23 mouse cellular contexts compared by ENCODE assay signal in the genomic region with DNA sequence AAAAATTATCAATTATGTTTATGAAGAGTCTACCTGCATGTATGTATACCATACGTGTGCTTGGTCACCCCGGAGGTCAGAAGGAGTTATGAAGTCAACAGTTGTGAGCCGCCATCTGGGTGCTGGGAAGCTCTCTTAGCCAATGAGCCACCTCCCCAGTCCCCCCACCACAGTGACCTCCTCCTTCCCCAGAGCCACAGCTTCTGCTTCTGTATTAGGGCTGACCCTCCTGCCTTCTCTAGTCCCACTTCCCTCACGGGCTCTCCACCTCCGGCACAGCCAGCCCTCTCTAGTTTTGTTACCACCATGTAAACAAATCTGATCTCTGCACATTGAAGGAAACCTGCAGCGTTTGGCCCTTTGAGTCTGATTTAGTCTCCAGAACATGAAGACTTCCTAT. TPM values are rescaled to one million over a fixed set of nuclear protein-coding genes. Genes with fewer than 3 reads are reported as not detected.
DNase-seq lines count a peak whose midpoint lies in the region; ATAC-seq and TF ChIP-seq lines count a peak whose summit lies in the region.
"Had no signal": no experiment of that assay in that cellular context is flagged by ENCODE, and none has a peak within 500 bp of the region (broad histone marks: within the 10 kb centered on the region; RNA-seq: fewer than 3 reads in every experiment).

No protein-coding gene starts in this region.

- no peak overlapping the region for H3K4me3 ChIP-seq in liver, embryonic 11.5 days (ENCODE audit: low read depth, low read length)
- no peak overlapping the region for H3K4me3 ChIP-seq in liver, embryonic 13.5 days (replicated peaks)
- no peak overlapping the region for H3K4me3 ChIP-seq in liver, postnatal 0 days (ENCODE audit: low read depth, low read length)
- H3K4me3 ChIP-seq in kidney, adult 2 months (ENCODE audit: insufficient read depth, low read depth, low read length) = no peak overlapping the region
- H3K4me3 ChIP-seq: embryonic facial prominence, embryonic 15.5 days; erythroblast, embryonic 14.5 days; forebrain, embryonic 10.5 days; heart, adult 2 months; heart, embryonic 15.5 days had no signal

- peaks cover 16% of the 10 kb centered on the region for H3K4me1 ChIP-seq in liver, embryonic 11.5 days (replicated peaks; ENCODE audit: control insufficient read depth, insufficient read depth, low read length)
- H3K4me1 ChIP-seq in liver, embryonic 13.5 days (replicated peaks) = peaks cover 54% of the 10 kb centered on the region
- H3K4me1 ChIP-seq in liver, postnatal 0 days (ENCODE audit: insufficient read depth) = peaks cover 22% of the 10 kb centered on the region
- peaks cover 6% of the 10 kb centered on the region; the same call in 1 of the 2 replicates for H3K4me1 ChIP-seq in kidney, adult 2 months (ENCODE audit: control insufficient read depth, insufficient read depth, low read length)

- no peaks in the 10 kb centered on the region for H3K9me3 ChIP-seq in liver, embryonic 11.5 days (ENCODE audit: control insufficient read depth, low read length)
- H3K9me3 ChIP-seq in liver, embryonic 13.5 days (replicated peaks) = no peaks in the 10 kb centered on the region
- H3K9me3 ChIP-seq in liver, postnatal 0 days (ENCODE audit: low read length) = no peaks in the 10 kb centered on the region
- H3K9me3 ChIP-seq: embryonic facial prominence, embryonic 15.5 days; forebrain, embryonic 10.5 days; heart, embryonic 15.5 days had no signal

- TF ChIP-seq CTCF in liver, postnatal 0 days (IDR thresholded peaks at IDR 0.05; ENCODE audit: low read depth) = no peak
- no peak for TF ChIP-seq CTCF in kidney, adult 2 months (conservative IDR thresholded peaks at IDR 0.05; ENCODE audit: insufficient read depth, insufficient read length, low read depth, low read length)

- no peaks in the 10 kb centered on the region for H3K36me3 ChIP-seq in liver, embryonic 11.5 days (ENCODE audit: control insufficient read depth, insufficient read depth, low read length)
- H3K36me3 ChIP-seq in liver, embryonic 13.5 days = no peaks in the 10 kb centered on the region
- no peaks in the 10 kb centered on the region for H3K36me3 ChIP-seq in liver, postnatal 0 days (replicated peaks; ENCODE audit: insufficient read depth, low read length)
- H3K36me3 ChIP-seq in kidney, adult 2 months (ENCODE audit: control insufficient read depth, insufficient read depth, low read length) = no peaks in the 10 kb centered on the region
- H3K36me3 ChIP-seq: embryonic facial prominence, embryonic 15.5 days; forebrain, embryonic 10.5 days; heart, embryonic 15.5 days had no signal

- no peak overlapping the region for H3K4me2 ChIP-seq in liver, embryonic 11.5 days
- no peak overlapping the region for H3K4me2 ChIP-seq in liver, embryonic 13.5 days
- H3K4me2 ChIP-seq in liver, postnatal 0 days (ENCODE audit: low read depth, low read length) = no peak overlapping the region
- H3K4me2 ChIP-seq: embryonic facial prominence, embryonic 15.5 days; heart, embryonic 11.5 days; heart, embryonic 15.5 days had no signal

- peak; percentile 23 for DNase-seq in liver
- DNase-seq in liver, embryonic 11.5 days (ENCODE audit: low spot score) = no peak
- DNase-seq in liver, embryonic 13.5 days = no peak
- no peak for DNase-seq in liver, postnatal 0 days
- no peak for DNase-seq in kidney, adult 2 months
- no peak for DNase-seq in neural tube, embryonic 10.5 days (ENCODE audit: extremely low spot score, low spot score)
- no peak for DNase-seq in adrenal gland, adult (ENCODE audit: inconsistent age in 2 of 2, low spot score in 1 of 2)
- DNase-seq: adrenal gland, adult 2 months; adrenal gland, postnatal 25 days; cerebellum, adult 2 months; cerebellum, postnatal 10 days; embryo, embryonic 11 days; gastrocnemius, postnatal 36 days; heart, adult 2 months had no signal

- TF ChIP-seq POLR2A in kidney, adult 2 months (IDR thresholded peaks at IDR 0.05; ENCODE audit: low read depth, low read length) = no peak

- H3K27me3 ChIP-seq in liver, embryonic 11.5 days (replicated peaks; ENCODE audit: control insufficient read depth, insufficient read depth, low read length) = no peaks in the 10 kb centered on the region
- H3K27me3 ChIP-seq in liver, embryonic 13.5 days = no peaks in the 10 kb centered on the region
- H3K27me3 ChIP-seq in liver, postnatal 0 days (ENCODE audit: insufficient read depth, low read length) = no peaks in the 10 kb centered on the region
- H3K27me3 ChIP-seq in kidney, adult 2 months (replicated peaks; ENCODE audit: control insufficient read depth, insufficient read depth, low read length) = no peaks in the 10 kb centered on the region
- H3K27me3 ChIP-seq: embryonic facial prominence, embryonic 15.5 days; heart, embryonic 15.5 days had no signal

- TF ChIP-seq EP300 in liver, postnatal 0 days (IDR thresholded peaks at IDR 0.05; ENCODE audit: low read depth) = no peak

- no peak overlapping the region for H3K27ac ChIP-seq in liver, embryonic 11.5 days (ENCODE audit: low read depth, low read length)
- peak overlapping the region; percentile 92 for H3K27ac ChIP-seq in liver, embryonic 13.5 days
- 0 out of 2 replicates have a peak overlapping the region, but pooled peaks have one; percentile 30 for H3K27ac ChIP-seq in liver, postnatal 0 days (ENCODE audit: low read depth)
- H3K27ac ChIP-seq in kidney, adult 2 months (ENCODE audit: insufficient read depth, low read depth, low read length) = no peak overlapping the region
- H3K27ac ChIP-seq: embryonic facial prominence, embryonic 15.5 days; forebrain, embryonic 10.5 days; heart, adult 2 months; heart, embryonic 15.5 days; hindbrain, postnatal 0 days had no signal

- ATAC-seq in liver, embryonic 11.5 days (replicated peaks; ENCODE audit: low FRiP score) = no peak
- ATAC-seq in liver, embryonic 13.5 days (ENCODE audit: low read depth) = no peak
- ATAC-seq in liver, postnatal 0 days = no peak
- peak; percentile 49; the same call in 1 of the 2 replicates for ATAC-seq in neutrophil, adult 5-6 weeks (ENCODE audit: extremely low read depth, insufficient number of reproducible peaks, low FRiP score, poor library complexity, severe bottlenecking)
- ATAC-seq: activated CD4-positive, CD25-positive, alpha-beta regulatory T cell, adult 4 months; forebrain, embryonic 14.5 days; hindbrain, postnatal 0 days had no signal

- 48% methylated on average over 6 of the region's 6 CpGs for WGBS in liver, embryonic 11.5 days
- WGBS in liver, embryonic 13.5 days (ENCODE audit: insufficient replicate concordance) = 40% methylated on average over 6 of the region's 6 CpGs
- WGBS in liver, postnatal 0 days (ENCODE audit: insufficient replicate concordance) = 40% methylated on average over 6 of the region's 6 CpGs
- WGBS in kidney, adult 2 months = 78% methylated on average over 6 of the region's 6 CpGs

- H3K9ac ChIP-seq in liver, embryonic 11.5 days (ENCODE audit: low read depth, low read length) = no peak overlapping the region
- peak overlapping the region; percentile 26; the same call in 1 of the 2 replicates for H3K9ac ChIP-seq in liver, embryonic 13.5 days
- H3K9ac ChIP-seq in liver, postnatal 0 days (replicated peaks) = no peak overlapping the region
- H3K9ac ChIP-seq: embryonic facial prominence, embryonic 15.5 days; heart, embryonic 15.5 days had no signal

RNA-seq across cellular contexts. Expression of gene Mark3, which starts 16.8 kb away (rescaled TPM):
- 36.9 and 38.6 TPM in 2 replicates for polyA plus RNA-seq in liver, embryonic 11.5 days (2014; fragmentation: Nextera tagmentation; extraction: Ambion mirVana)
- 13.9 and 14.6 TPM in 2 replicates for polyA plus RNA-seq in liver, embryonic 13.5 days (2015; fragmentation: Nextera tagmentation; extraction: Ambion mirVana)
- polyA plus RNA-seq in liver, postnatal 0 days (2015; fragmentation: Nextera tagmentation; extraction: Ambion mirVana) = 9.5 and 11.0 TPM in 2 replicates
- 125 and 130 TPM in 2 replicates for total RNA-seq in neutrophil, adult 5-6 weeks (2017)
- polyA plus RNA-seq in kidney, adult 2 months (2012; rRNA removed) = 33.7 and 37.4 TPM in 2 replicates

RNA-seq across cellular contexts. Expression of gene Eif5, which starts 19.7 kb away (rescaled TPM):
- 623 and 628 TPM in 2 replicates for polyA plus RNA-seq in liver, embryonic 11.5 days (2014; fragmentation: Nextera tagmentation; extraction: Ambion mirVana)
- 677 and 738 TPM in 2 replicates for polyA plus RNA-seq in liver, embryonic 13.5 days (2015; fragmentation: Nextera tagmentation; extraction: Ambion mirVana)
- polyA plus RNA-seq in liver, postnatal 0 days (2015; fragmentation: Nextera tagmentation; extraction: Ambion mirVana) = 520 and 559 TPM in 2 replicates
- 424 and 432 TPM in 2 replicates for total RNA-seq in neutrophil, adult 5-6 weeks (2017)
- 90.3 and 91.1 TPM in 2 replicates for polyA plus RNA-seq in kidney, adult 2 months (2012; rRNA removed)

Comparison
In these comparisons a context has a peak if more than half of its experiments do, and no peak if none do; other contexts are left out.
1. H3K27ac ChIP-seq: peak in liver, embryonic 13.5 days (single experiment) and liver, postnatal 0 days (single experiment); none in liver, embryonic 11.5 days (single experiment) and kidney, adult 2 months (single experiment).